Mouse (Mus musculus) layer of hippocampus, postnatal 10 days (tissue): ENCODE data around the gene Ppp4r1. TPM values are rescaled to one million over a fixed set of nuclear protein-coding genes. Genes with fewer than 3 reads are reported as not detected.

Source experiments
- total RNA-seq, 2 experiments: library from RNA; stranded (reverse); gene quantifications; 2 replicates each; pipeline ENCODE4 v1.2.3; 2021

Ppp4r1 gene
- total RNA-seq, 2 experiments from 2014 or later, result 45.5 to 58.6 TPM

Other genes with a start within 250 kb of the Ppp4r1 start
- gene Tmem232, start 241.8 kb upstream of the Ppp4r1 start, total RNA-seq, result 1 to 10 TPM; 1.1 to 1.3 TPM
- 100 to 1,000 TPM; 153 to 164 TPM for gene Vapa, start 169.0 kb upstream of the Ppp4r1 start, total RNA-seq
- under 1 TPM; 0.18 to 0.32 TPM for gene Txndc2, start 140.4 kb upstream of the Ppp4r1 start, total RNA-seq
- 10 to 100 TPM; 58.2 to 58.4 TPM for gene Rab31, start 9.8 kb upstream of the Ppp4r1 start, total RNA-seq
- gene Ralbp1, start 103.2 kb downstream of the Ppp4r1 start, total RNA-seq, result 10 to 100 TPM; 36.2 to 38.8 TPM
- gene Twsg1, start 168.7 kb downstream of the Ppp4r1 start, total RNA-seq, result 10 to 100 TPM; 34.8 to 35.3 TPM